Mouse (Mus musculus) CD4-positive, CD25-positive, alpha-beta regulatory T cell, adult 4 months (primary cell): ENCODE results near the gene Sult2b1. TPM values are rescaled to one million over a fixed set of nuclear protein-coding genes. Genes with fewer than 3 reads are reported as not detected.

Experiments
- ATAC-seq: one replicate; pipeline ENCODE4 v1.8.0; 2017
- polyA plus RNA-seq, 2 experiments: library from polyadenylated mRNA; unstranded; fragments of 100-300 nt; shearing (Covaris generic); gene quantifications; one replicate each; pipeline ENCODE4 v1.2.1; 2017

Gene Sult2b1
- 1 to 10 TPM; 3.1 to 5.2 TPM for polyA plus RNA-seq

DNA sequence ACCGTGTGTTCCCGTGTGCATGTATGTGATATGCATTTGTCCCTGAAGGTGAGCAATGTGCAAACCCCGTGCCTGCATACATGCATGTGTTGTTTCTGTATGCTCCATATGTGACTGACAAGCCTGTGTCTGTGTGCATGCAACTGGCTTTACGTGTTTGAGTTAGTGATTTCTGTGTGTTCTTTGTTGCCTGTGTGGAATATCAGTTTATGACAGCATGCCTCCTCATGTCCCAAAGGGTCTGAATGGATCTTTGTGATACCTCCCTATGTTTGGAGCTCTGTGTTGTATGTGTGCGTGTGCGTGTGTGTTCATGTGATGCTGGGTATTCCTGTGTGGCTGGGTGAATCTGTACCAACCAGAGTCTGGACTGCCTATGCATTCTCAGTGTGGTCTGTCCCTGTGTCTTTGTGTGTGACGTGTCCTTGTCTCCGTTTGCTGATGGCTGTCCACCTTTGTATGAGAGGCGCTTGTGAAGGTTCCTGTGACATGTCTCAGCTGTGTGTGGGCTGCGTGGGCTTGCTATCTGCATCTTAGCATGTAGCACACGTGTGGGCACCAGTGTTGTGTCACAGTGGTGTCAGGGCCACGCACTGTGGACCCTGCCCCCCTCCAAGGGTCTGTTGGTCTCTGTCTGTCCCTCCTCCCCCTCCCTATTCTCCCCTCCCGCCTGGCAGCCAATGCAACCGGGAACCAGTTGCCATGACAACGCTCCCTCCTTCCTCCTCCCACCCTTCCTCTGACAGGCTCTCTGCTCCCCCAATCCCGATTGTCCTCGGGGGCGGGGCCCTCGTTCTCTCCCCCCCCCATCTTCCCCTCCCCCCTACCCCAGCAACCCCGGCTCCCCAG is at the start of gene Sult2b1:
Sult2b1 (minus strand) TSS at position 146 of the 849 bp plus-strand sequence.
- ATAC-seq = no peak

DNA sequence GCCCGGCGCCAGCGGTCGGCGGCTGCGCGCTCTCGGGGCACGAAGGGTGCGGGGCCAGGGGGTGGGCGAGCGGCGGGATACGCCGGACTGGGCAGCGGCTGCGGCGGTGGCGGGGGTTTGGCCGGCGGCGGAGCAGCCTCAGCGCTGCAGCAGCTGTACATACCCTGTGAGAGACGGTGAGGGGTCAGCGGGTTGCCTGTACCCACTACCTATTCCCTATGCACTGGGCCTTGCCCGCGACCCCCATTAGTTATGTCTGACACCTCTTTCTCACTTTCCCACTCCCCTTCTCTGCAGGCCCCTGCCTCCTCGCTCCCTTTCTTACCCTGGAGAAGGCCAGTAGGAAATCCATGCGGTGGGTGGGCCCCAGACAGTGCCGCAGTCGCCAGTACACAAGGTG is 49.5 kb upstream of the Sult2b1 start:
- no peak for ATAC-seq

DNA sequence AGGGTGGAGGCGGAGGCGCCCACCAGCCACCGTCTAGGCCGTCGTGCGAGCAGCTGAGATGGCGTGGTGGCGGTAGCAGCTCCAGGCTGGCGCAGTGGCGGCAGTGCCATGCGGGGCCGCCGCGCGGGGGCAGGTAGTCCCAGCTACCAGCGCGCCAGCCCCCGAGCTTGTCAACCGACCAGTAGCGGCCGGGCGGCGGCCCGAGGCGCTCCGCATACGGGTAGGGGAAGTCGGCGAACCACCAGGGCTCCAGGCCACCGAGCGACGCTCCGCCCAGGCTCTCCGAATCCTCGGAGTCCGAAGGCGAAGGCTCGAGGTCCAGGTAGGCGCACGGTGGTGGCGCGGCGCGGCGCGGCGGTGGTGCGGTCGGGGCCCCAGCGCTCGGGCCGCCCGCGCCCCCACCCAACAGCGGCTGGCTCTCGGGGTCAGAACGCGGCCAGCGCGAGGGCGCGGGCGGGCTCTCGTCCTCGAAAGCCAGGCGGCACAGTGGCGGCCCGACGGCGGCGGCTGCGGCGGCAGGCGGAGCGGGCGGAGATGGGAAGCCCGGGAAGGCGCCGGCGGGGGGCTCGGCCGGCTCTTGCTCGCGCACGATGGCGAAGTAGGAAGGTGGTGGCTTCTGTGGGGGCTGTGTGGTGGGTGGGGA is 48.8 kb upstream of the Sult2b1 start:
- no peak for ATAC-seq

DNA sequence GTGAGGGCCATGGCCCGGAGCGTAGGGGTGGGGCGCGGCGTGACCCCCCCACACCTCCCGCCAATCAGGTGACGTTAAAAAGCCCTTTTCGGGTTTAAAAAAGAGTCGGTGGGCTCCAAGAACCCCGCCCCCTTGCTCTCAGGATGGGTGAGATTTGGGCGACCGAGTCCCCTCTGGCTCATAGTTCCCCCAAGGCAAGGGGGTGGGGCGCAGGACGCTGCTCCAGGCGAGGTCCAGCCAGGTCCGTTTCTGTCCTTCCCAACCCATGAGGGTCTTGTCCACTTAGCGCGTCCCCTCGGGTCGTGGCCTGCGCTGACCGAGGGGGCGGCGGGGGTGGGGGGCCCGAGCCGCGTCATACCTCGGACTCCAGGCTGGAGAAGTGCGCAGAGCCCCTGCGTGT is 48.0 kb upstream of the Sult2b1 start:
- no peak for ATAC-seq

DNA sequence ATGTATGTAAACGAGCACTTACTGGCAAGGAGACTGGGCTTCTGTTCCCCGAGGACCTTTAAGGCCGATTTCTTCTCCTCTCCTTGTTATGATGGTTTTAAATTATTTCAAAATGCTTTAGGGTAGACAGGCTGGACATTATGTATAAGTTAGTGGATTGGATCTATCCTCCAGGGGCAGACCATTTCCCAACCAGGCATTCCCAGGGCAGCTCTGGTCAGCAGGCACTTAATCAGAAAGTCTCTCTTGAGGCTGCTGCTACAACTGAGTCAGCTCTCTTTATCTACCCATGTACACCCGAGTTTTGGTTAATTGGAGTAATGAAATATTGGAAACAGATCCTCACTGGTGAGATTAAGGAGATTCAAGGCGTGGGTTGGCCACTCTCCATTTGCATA is 46.7 kb upstream of the Sult2b1 start:
- ATAC-seq = no peak

DNA sequence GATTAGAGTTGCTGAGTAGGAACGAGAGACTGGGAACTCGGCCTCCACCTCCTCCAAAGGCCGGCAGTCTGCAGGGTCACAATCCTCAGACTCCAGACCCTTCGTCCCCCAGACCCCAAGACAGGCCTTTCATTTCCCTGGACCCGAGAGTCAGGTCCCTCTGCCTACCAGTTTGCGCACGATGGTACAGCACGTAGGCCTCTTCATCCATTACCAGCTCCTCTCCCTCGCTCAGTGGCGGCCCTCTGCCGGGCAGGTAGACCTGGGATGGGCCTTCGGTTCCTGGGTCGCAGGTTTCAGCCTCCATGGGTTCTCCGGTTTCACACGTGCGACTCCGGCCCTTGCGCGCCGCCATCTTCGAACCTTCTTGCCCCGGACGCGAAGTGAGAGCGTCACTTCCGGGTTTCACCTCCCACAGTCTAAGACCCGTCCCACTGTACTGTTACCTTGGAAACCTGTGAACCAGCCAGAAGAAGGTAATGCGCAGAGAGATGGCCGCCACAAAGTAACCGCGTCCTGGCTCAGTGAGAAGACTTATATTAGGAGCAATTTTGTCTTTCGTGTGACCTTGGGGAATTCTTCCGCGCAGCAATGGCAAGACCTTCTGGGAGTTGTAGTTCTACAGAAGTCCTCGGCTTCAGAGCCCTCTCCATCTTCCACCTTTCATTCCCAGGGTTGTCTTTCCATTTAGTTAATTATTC is 46.1 kb upstream of the Sult2b1 start, which contains the start of gene Grwd1:
Grwd1 (minus strand) TSS at position 518 of the 701 bp plus-strand sequence.
- peak; percentile 100 for ATAC-seq

DNA sequence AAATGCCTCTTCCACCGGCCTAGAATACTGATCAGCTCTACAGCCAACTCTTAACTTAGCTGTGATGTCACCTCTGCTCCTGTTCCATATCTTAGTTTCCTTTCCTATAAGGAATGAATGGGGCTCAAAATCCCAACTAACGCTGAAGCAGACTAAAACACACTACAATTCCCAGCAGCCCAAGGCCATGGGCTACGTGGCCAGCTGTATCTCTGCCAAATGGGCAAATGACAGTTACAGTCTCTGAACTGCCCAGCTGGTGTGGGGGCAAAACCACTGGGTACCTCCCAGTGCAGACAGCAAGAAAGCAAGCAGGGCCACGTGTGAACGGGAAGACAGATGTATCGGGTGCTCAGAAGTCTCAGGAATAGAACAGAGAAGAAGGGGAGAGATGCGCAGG is 42.2 kb upstream of the Sult2b1 start:
- no peak for ATAC-seq

DNA sequence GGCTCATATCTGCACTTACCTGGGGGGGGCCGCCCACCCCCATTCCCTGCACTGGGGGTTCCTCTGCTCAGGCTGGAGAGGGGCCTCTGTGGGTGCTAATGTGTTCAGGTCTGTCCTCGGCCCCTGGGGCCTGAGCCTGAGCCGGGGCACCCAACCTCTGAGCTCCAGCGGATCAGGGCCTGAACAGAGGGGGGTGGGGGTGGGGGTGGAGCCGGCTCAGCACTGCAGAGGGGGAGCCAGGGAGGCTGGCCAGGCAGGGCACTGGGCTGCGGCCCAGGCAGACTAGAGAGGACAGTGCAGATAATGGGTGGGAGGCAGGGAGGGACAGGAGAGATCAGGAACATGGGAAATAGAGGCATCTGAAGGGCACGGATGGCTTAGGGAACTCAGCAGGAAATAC is 40.1 kb upstream of the Sult2b1 start, which contains the start of gene Kcnj14:
Kcnj14 (minus strand) TSS at position 185 of the 400 bp plus-strand sequence.
- ATAC-seq = no peak

DNA sequence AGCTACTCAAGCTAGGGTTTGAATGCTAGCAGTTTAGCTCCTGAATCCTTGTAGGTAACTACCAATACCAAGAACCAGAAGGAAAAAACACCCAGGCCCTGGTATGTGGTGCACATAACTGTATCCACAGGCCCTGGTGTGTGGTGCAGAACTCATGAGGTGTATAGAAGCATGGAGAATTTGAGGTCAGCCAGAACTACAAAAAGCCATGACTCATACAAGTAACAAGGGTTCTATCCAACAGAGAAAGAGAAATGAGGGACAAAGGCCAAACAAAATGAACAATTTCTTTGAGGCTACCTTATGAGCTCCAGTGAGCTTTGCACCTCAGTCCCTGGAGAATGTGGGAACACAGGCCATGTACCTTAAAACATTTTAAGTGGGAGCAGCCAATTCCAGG is 36.4 kb upstream of the Sult2b1 start:
- ATAC-seq = no peak

DNA sequence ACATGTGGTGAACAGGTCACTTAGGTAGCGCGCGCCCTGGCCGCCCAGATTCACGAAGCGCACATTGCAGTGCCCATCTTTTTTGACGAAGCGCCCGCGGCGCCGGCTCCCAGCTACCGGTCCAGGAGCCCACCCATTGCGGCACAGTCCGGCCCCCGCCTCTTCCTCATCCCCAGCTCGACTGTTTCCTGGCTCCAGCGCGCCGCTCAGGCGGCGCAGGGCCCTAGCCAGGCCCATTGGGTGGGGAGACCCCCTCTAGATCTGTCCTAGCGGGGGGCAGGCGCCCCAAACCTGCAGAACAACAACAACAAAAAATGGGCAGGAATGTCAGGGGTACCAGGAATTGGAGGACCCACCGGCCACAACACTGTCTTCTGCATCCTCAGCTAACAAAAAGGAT is 35.4 kb upstream of the Sult2b1 start:
- ATAC-seq = no peak

DNA sequence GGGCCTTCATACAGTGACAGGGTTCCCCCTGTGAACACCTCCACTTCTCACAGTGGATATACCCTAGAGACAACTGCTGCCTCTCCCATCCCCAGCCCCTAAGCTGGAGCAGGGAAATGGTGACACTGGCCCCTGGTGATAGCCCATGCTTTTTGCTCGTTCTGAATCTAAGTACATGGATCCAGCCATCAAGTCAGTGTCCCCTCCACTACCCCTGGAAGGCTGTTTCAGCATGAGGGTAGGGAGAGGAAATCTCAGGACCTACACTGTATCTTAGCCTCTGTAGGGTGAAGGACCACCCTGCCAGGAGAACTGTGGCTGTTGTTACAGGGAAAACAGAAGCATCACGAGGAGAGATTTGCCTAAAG is 31.5 kb upstream of the Sult2b1 start:
- no peak for ATAC-seq

DNA sequence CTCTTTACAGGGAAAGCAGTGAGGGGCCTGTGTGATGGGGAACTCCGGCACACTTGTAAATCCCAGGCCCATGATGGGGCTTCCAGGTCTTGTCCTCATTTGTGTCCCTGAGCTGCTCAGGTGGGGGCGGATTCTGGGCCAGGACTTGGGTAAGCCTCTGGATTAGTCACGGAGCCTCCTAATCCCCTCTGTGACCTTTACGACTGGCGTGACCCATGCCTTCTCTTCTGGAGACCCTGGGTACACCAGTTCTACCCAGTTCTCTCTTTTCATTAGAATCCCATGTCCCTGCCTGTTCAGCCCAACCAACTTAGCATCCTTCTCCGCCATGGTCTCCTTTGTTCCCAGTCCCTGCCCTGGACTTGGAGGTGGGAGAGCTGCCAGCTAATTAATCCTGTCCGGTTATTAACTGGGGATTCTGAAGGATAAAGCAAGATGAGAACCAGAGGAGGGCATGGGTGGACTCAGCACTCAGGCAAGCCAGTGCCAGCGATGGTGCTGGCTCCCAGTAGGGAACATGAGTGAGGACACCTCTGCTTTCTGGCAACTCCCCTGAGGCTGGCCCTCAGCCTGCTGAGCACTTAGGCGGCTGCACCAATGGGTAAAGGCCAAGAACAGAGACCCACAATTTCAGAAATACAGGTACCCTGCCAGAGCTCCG is 31.0 kb upstream of the Sult2b1 start:
- no peak for ATAC-seq

DNA sequence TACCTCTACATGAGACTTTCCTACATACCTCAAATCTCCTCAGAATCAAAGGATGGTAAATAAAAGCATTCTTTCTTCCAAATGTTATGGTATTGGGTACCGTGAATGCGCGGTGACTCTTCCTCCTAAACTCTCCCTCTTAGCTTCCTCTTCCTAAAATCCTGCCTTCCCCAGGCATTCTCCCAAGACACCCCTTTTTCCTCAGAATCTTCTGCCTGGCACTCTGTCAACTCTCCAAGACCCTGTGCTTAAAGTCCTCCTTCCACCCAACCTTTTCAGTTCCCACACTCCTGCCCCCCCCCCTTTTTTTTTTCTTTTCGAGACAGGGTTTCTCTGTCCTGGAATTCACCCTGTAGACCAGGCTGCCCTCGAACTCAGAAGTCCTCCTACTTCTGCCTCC is 30.4 kb upstream of the Sult2b1 start:
- ATAC-seq = no peak

DNA sequence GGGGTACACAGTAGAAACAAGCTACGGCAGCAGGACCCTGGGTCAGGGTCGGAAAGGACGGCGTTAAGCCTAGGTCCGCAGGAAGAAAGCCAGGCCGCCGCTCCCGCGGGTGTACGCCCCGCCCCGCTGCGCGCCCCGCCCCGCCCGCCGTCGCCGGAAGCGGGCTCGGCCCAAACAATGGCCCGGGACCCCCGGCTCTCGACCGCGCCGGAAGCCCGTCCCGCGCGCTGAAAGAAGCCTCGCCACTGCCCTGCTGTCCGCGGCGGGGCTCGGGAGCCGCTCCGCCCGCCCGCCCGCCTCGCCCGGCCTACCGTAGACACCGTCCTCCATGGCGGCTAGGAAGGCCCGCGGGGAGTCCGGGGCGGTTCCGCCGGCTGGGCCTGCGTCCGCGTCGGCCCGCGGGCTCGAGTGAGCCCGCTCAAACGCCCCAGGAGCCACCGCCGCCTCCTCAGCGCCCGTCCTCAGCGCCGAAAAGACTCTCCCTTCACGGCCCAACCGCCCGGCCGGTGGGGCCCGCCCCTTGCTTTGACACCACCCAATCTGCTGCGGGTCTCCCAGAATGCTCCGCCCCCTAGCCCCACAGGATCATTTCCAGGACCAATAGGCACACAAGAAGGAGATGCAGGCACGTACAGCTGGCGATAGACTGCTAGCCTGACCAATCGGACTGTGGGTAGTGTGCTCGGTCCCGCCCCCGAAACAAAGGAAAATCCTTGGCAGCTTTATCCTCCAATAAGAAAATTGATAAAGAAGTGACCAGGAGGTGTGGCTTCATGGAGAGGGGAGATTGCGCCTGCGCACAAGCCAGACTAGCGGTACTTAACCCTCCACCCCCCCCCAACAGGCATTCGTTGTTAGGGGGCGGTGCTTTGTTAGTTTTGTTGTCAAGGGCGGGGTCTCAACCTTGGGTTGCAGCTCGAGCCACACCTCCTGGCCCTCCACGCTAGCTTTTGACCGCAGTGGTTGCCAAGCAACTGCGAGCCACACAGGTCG is 29.6 kb upstream of the Sult2b1 start, which contains the start of gene Cyth2:
Cyth2 (minus strand) TSS at position 795 of the 993 bp plus-strand sequence.
- peak; percentile 95 for ATAC-seq

DNA sequence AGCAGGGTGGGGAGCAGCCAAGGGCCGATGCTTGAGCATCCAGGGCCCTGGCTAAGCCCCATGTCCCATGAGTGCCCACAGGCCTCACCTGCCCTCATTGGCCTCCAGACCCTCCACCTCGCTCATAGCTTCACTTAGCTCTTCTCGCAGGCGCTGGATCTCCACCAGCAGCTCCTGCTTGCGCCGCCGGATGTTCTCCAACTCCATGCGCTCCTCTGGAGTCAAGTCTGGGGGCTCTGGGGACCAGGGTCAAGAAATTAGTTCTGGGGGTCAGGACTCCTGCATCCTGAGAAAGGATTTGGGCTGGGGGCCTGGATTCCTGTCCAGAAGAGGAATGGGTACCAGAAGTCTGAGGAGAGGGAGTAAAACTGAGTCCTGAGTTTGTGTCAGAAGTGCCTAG is 28.5 kb upstream of the Sult2b1 start:
- no peak for ATAC-seq

DNA sequence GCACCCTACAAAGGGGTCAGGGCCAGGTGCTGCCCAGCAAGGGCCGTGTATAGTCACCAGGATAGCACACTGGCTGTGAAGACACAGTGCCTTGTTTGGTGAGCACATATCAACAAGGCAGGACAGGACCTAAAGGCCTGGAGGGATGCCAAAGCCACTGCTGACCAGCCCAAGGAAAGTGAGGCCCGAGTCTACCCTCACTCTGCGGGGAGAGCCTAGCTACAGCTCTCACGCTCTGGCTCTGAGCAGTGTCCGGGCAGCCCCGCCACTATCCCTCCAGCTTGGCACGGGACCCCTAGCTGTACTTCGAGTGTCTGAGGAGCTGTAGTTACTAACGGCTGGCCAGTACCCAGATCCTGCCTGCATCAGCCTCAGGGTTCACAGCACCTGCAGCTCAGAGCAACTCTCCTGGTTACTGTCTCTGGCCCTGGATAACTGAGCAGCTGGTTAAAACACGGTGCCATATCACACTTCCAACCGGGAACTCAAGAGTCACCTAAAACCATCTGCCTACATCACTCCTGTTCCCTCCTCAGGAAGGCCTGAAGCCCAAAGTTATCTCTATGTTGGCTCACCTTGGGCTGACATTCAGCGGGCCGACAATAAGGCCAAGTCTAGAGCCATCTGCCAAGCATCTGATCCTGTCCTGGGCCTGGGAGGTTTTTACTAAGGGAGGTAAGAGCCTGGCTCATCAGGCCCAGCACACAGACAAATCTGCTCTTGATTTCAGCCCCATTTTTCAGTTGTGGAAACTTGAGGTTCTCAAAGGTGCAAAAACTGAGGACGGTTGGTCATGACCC is 25.0 kb upstream of the Sult2b1 start:
- no peak for ATAC-seq

DNA sequence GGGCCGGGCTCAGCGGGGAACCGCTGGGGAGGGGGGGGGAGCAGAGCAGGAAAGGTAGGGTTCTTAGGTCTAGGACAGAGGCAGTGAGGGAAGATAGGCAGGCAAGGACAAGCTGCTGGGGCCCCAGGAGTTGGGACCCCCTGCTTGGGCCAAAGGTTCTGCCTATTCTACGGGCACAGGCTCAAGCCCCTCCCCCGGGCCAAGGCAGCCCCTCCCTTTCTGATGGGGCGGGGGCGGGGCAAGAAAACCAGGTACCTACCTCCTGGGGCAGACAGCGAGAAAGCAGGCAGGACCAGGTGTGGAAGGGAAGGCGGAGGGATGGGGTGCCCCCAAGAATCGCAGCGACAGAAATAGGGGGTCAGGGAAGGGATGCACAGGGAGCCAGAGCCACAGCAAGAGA is 24.0 kb upstream of the Sult2b1 start:
- ATAC-seq = no peak

DNA sequence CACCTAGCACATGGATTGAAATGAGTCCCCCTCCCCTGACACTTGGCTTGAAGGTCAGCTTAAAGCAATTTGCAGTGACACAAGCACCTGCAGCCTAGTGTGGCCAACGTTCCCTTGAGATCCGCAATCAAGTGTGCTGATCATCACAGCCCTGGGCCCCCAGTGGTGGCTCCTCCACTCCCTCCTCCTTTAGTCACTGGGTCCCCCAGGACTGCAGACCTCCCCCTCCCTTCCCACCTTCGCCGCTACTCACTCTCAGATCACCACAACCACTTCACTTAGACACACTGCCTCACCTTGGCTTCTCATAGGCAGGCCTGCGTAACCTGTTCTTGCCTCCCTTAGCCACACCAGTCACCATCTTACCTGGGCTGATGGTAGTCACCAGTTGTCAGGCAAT is 21.5 kb upstream of the Sult2b1 start:
- no peak for ATAC-seq

DNA sequence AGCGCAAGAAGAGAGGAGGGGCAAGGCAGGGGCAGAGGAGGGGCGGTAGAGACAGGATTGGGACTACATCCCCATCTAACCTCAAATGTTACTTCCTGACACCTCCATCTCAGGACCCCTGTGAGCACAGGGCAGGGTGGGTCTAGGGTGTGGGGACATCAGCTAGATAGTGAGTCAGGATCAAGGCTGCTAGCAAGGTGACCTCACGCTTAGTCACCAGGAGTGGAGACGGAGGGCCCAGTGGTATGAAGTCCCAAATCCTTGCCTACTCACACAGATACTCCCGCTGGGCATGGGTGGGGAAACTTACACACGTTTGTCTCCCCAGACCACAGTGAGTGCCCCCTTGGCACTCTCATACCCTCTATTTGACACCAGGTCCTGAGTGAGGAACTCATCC is 18.1 kb upstream of the Sult2b1 start:
- ATAC-seq = no peak

DNA sequence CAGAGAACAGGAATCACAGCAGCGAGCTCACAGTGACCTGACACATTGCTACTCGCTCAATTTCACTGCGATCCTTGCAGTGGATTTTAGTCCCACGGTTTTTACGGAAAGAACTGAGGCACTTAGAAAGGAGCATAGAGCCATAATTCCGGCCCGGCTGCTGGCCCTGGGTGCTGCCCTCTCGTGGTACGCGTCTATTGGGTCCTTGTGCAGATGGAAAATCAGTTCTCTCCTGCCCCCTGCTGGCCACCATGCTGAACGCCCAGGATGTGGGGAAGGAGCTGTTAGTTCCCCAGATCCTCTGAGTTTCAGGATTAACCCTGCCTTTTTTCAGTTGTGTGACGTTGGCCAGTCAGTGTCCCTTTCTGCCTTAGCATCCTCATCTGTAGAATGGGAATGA is 16.9 kb upstream of the Sult2b1 start:
- ATAC-seq = peak; percentile 73
